Mouse (Mus musculus) E14TG2a.4 (cell line): Measurements from ENCODE around the gene A830018L16Rik.

Source experiments
- CTCF ChIP-seq: conservative IDR thresholded peaks from 2 replicates; pipeline ENCODE4 v1.5.1; 2014; ENCODE audit warnings: low read length
- NANOG ChIP-seq: IDR thresholded peaks from 2 replicates; pipeline ENCODE4 v1.6.1; 2014; ENCODE audit warnings: borderline replicate concordance, low read length, mixed read lengths

DNA sequence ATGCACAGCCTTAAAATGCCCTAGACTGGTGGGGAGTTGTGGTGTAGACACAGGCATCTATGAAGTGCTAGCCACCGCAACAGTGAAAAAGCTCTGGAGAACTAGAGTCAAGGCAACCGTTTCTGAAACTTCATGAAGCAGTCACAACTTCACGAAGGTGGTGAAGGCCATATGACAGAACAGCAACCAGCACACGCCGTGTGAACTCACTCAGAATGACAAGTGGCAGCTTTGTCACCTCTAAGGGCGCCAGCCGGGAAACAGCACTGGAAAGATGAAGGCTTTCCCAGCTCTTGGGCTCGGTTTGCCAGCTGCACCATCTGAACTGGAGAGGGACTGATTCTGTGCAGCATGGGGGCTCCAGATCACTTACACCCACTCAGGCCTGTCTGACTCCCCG lies 523.1 kb downstream of the A830018L16Rik start:
- TF ChIP-seq CTCF, result no peak
- TF ChIP-seq NANOG, result no peak
